Mouse (Mus musculus) heart, postnatal 0 days (tissue): ENCODE measurements around the gene Try4. TPM values are rescaled to one million over a fixed set of nuclear protein-coding genes. Genes with fewer than 3 reads are reported as not detected.
"Not testable (repeated sequence)": the region's sequence is repeated elsewhere in the genome, so short reads cannot be mapped to it uniquely, and the experiment has no call there.

Experiments used
- ATAC-seq: fragments of 200-750 bp; cut with Nextera tagmentation; 2 replicates; pipeline ENCODE4 v1.8.0; 2017; ENCODE audit warnings: low read depth, moderate number of reproducible peaks, moderate library complexity; ENCODE audit not compliant: insufficient read depth
- DNase-seq: peaks from one replicate; pipeline ENCODE4 v3.0.0-alpha.2; 2016; ENCODE audit warnings: low spot score
- H3K27ac ChIP-seq: fragments of 300-500 bp; sonication (generic); 2 replicates; pipeline ENCODE4 v1.5.1; 2014; ENCODE audit warnings: low read depth, mild to moderate bottlenecking
- H3K27me3 ChIP-seq: fragments of 300-500 bp; sonication (generic); 2 replicates; pipeline ENCODE4 v1.6.1; 2014; ENCODE audit warnings: low read length, mixed read lengths; ENCODE audit not compliant: control insufficient read depth, insufficient read depth
- H3K36me3 ChIP-seq: fragments of 300-500 bp; sonication (generic); replicated peaks from 2 replicates; pipeline ENCODE4 v1.6.1; 2014; ENCODE audit warnings: low read length, mixed read lengths; ENCODE audit not compliant: control insufficient read depth, insufficient read depth
- H3K4me1 ChIP-seq: fragments of 300-500 bp; sonication (generic); 2 replicates; pipeline ENCODE4 v1.6.1; 2014; ENCODE audit warnings: antibody characterized with exemption; ENCODE audit not compliant: control insufficient read depth, insufficient read depth
- H3K4me2 ChIP-seq: fragments of 300-500 bp; sonication (generic); 2 replicates; pipeline ENCODE4 v1.6.1; 2014; ENCODE audit warnings: low read depth, mild to moderate bottlenecking, low read length, moderate library complexity
- H3K4me3 ChIP-seq: fragments of 300-500 bp; sonication (generic); 2 replicates; pipeline ENCODE4 v1.5.1; 2014; ENCODE audit warnings: low read depth, low read length
- H3K9ac ChIP-seq: fragments of 300-500 bp; sonication (generic); replicated peaks from 2 replicates; pipeline ENCODE4 v1.6.1; 2014; ENCODE audit warnings: low read depth, low read length, mixed read lengths
- H3K9me3 ChIP-seq: fragments of 300-500 bp; sonication (generic); replicated peaks from 2 replicates; pipeline ENCODE4 v1.6.1; 2016; ENCODE audit warnings: low read length; ENCODE audit not compliant: control insufficient read depth
- CTCF ChIP-seq: IDR thresholded peaks from 2 replicates; pipeline ENCODE4 v1.5.1; 2016; ENCODE audit warnings: antibody characterized with exemption, control low read depth, low read depth
- EP300 ChIP-seq: IDR thresholded peaks from 2 replicates; pipeline ENCODE4 v1.6.1; 2016; ENCODE audit warnings: antibody characterized with exemption, low read depth
- WGBS: fragments of 180-500 bp; shearing (Covaris S2); extraction: QIAGEN DNeasy Blood & Tissue Kit; methylation state at CpG from one replicate; pipeline ENCODE4 v1.1.7; 2014; 5-methylcytosine and 5-hydroxymethylcytosine counted together
- polyA plus RNA-seq: library from polyadenylated mRNA; unstranded; fragments of >200 nt; fragmentation: Nextera tagmentation; extraction: Ambion mirVana; gene quantifications from 2 replicates; pipeline ENCODE4 v1.2.1, GENCODE M21; 2015
- total RNA-seq: library from RNA; depleted of rRNA; stranded (reverse); fragments of >200 nt; gene quantifications from 2 replicates; pipeline ENCODE4 v1.2.3, GENCODE M21; 2014; ENCODE audit warnings: low replicate concordance; rRNA removed

Gene Try4
- not detected in 2 replicates for total RNA-seq
- polyA plus RNA-seq, result not detected in 2 replicates

GRCm38 (mm10) chr6:41301969-41302368 is at the start of gene Try4:
Gene Try4, plus strand, starts transcription at chr6:41302269.
- Histone ChIP-seq H3K9ac (no peak within 1 kb of the TSS), H3K4me2 (no peak within 1 kb of the TSS), H3K27ac (no peak within 1 kb of the TSS), H3K9me3 (no peaks in the 10 kb centered on the region), H3K4me3 (no peak within 1 kb of the TSS), H3K4me1 (no peaks in the 10 kb centered on the region), H3K36me3 (no peaks in the 10 kb centered on the region), H3K27me3 (no peaks in the 10 kb centered on the region)
- ATAC-seq, result no peak
- 41% methylated on average over 1 of the region's 1 CpGs for WGBS
- no peak for DNase-seq
- TF ChIP-seq EP300 (no peak), CTCF (no peak)

- H3K27ac ChIP-seq, result not testable (repeated sequence)
Observed at GRCm38 (mm10) chr6:41253314-41253713, 48.8 kb upstream of the Try4 start.

GRCm38 (mm10) chr6:41256424-41256823 is 45.6 kb upstream of the Try4 start:
- no peak overlapping the region for H3K27ac ChIP-seq
- ATAC-seq (no peak), DNase-seq (no peak)
- WGBS, result 78% methylated on average over 2 of the region's 2 CpGs
- H3K4me3 ChIP-seq, result no peak overlapping the region
- H3K4me2 ChIP-seq, result no peak overlapping the region
- H3K27me3 ChIP-seq, result no peaks in the 10 kb centered on the region
- H3K9me3 ChIP-seq, result no peaks in the 10 kb centered on the region
- no peak for TF ChIP-seq EP300
- peaks cover 11% of the 10 kb centered on the region; the same call in 1 of the 2 replicates for H3K4me1 ChIP-seq
- no peaks in the 10 kb centered on the region for H3K36me3 ChIP-seq
- no peak overlapping the region for H3K9ac ChIP-seq

More at GRCm38 (mm10) chr6:41253314-41253713, 48.8 kb upstream of the Try4 start:
- H3K4me1 ChIP-seq, H3K9ac ChIP-seq, H3K36me3 ChIP-seq, H3K27me3 ChIP-seq, H3K4me2 ChIP-seq, H3K4me3 ChIP-seq, H3K9me3 ChIP-seq, ATAC-seq, DNase-seq: not testable (repeated sequence)
- WGBS, result 78% methylated on average over 9 of the region's 9 CpGs

GRCm38 (mm10) chr6:41257432-41257831 is 44.6 kb upstream of the Try4 start:
- 48% methylated on average over 3 of the region's 3 CpGs for whole genome bisulfite sequencing
- peak; percentile 20 for DNase-seq
- H3K9ac ChIP-seq, result no peak overlapping the region
- peak; percentile 58 for ATAC-seq
- H3K4me2 ChIP-seq, result no peak overlapping the region
- TF ChIP-seq CTCF, result no peak
- TF ChIP-seq EP300, result no peak
- no peak overlapping the region for H3K4me3 ChIP-seq
- H3K36me3 ChIP-seq, result no peaks in the 10 kb centered on the region
- H3K9me3 ChIP-seq, result no peaks in the 10 kb centered on the region
- peak overlapping the region; percentile 30; the same call in 1 of the 2 replicates for H3K27ac ChIP-seq
- no peaks in the 10 kb centered on the region for H3K27me3 ChIP-seq
- peaks cover 11% of the 10 kb centered on the region; the same call in 1 of the 2 replicates for H3K4me1 ChIP-seq

GRCm38 (mm10) chr6:41262796-41263195 is 39.3 kb upstream of the Try4 start:
- Histone ChIP-seq H3K27ac (no peak overlapping the region), H3K9me3 (no peaks in the 10 kb centered on the region), H3K27me3 (no peaks in the 10 kb centered on the region), H3K9ac (no peak overlapping the region), H3K4me2 (no peak overlapping the region), H3K36me3 (no peaks in the 10 kb centered on the region), H3K4me3 (no peak overlapping the region), H3K4me1 (peaks cover 9% of the 10 kb centered on the region; the same call in 1 of the 2 replicates)
- TF ChIP-seq CTCF, result peak; percentile 47
- no peak for TF ChIP-seq EP300
- DNase-seq, result peak; percentile 8
- ATAC-seq, result no peak
- 22% methylated on average over 3 of the region's 3 CpGs for WGBS

- H3K4me3 ChIP-seq, result no peak overlapping the region
- no peaks in the 10 kb centered on the region for H3K27me3 ChIP-seq
- H3K36me3 ChIP-seq, result no peaks in the 10 kb centered on the region
- H3K27ac ChIP-seq, result no peak overlapping the region
- no peak overlapping the region for H3K4me2 ChIP-seq
- no peaks in the 10 kb centered on the region for H3K4me1 ChIP-seq
- no peak for TF ChIP-seq EP300
- TF ChIP-seq CTCF, result no peak
- no peak for ATAC-seq
- no peak for DNase-seq
- H3K9ac ChIP-seq, result no peak overlapping the region
- H3K9me3 ChIP-seq, result no peaks in the 10 kb centered on the region
- 50% methylated on average over 6 of the region's 6 CpGs for WGBS
Observed at GRCm38 (mm10) chr6:41266140-41266539, 35.9 kb upstream of the Try4 start.
